Mouse (Mus musculus) frontal cortex, adult 2 months (tissue): Measurements from ENCODE around the gene Adamts14. TPM values are rescaled to one million over a fixed set of nuclear protein-coding genes. Genes with fewer than 3 reads are reported as not detected.

Source experiments
- DNase-seq, 2 experiments: peaks; one replicate each; pipeline ENCODE4 v3.0.0; 2022; ENCODE audit warnings: low spot score in 1 of 2; ENCODE audit errors: extremely low spot score in 1 of 2
- polyA plus RNA-seq: library from polyadenylated mRNA; depleted of rRNA; stranded (reverse); fragments of >200 nt; gene quantifications from 2 replicates; pipeline ENCODE4 v1.2.3, GENCODE M21; 2012

Adamts14 gene
- polyA plus RNA-seq, 1 experiment = 0.38 TPM

- DNase-seq = no peak
Measured at GRCm38 (mm10) chr10:61235677-61236267, 37.5 kb downstream of the Adamts14 start.

- DNase-seq = no peak
Measured at GRCm38 (mm10) chr10:61234319-61234718, 38.9 kb downstream of the Adamts14 start.

GRCm38 (mm10) chr10:61232858-61233567 is 40.2 kb downstream of the Adamts14 start:
- no peak for DNase-seq

DNA sequence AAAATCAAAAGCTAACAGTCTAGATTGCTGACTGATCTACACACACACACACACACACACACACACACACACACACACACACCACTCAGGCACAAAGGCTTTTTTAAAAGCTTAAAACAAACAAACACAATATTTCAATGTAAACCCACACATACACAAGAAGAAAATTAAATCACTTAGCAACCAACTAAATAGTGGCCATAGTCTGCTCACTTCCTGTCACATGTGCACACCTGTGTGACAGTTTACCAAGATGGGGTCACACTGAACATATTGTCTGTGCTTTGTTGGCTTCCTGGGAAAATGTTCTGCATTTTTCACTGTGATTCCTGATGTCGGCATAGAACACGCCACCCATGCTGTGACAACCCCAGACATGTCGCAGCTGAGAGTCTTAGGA is 41.5 kb downstream of the Adamts14 start:
- no peak for DNase-seq

DNA sequence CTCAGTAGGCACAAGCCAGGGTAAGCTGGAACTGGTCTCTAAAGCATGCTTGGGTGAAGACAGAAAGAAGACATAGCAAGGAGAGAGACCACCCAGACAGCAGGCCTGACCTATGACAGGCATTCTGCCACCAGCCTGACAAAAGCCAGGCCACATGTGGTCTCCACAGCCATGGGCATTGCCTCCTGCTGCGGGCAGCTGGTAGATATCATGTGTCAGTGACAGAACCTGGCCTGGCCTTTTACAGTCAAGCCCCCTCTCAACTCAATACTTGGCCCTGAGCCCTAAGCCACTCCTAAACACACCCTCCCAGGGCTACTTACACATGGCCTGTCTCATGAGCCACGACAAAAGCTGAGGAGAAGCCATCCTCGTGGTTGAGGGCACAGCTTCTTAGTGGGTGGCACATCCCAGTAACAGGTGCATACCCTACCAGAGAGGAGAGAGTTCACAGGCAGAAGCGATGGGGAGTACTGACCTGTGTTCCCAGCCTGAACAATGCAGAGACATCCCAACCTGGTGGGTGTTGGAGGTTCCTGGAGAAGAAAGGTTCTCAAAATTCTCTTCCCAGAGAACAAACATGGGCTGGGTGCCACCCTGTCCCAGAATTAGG is 46.3 kb downstream of the Adamts14 start:
- DNase-seq = no peak

DNA sequence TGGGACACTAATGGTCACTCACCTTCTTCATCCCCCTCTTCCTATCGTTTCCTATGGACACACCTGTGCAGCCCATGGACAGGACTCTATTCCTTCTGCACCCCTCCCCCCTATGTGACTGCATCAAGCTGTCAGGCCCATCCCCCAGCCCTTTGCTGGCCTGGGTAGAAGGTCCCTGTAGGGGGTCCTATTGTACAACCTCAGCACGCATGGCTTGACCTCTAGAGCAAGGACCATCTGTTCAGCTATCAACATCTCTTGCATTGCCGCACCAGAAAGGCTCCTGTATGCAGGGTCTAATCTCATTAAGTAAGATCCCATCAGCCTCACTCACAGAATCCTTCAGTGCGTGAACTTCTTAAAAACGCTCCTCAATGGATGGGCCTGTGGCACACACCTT is 47.5 kb downstream of the Adamts14 start:
- no peak for DNase-seq

DNA sequence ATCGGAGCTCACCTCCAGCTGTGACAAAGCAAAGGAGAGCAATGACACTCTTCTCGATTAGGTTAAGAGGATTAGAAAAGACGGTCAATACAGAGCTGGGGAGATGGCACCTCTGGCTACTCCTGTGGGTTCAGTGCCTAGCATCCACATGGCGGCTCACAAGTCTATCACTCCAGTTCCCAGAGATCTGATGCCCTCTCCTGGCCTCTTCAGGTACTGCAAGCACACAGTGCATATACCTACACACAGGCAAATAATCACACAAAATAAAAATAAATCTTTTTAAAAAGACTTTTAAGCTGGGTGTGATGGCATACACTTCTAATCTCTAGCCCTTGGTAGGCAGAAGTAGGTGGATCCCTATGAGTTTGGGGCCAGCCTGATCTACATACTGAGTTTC is 53.9 kb downstream of the Adamts14 start:
- no peak for DNase-seq

GRCm38 (mm10) chr10:61216163-61216562 is 57.1 kb downstream of the Adamts14 start:
- DNase-seq = no peak

- no peak for DNase-seq
Measured at GRCm38 (mm10) chr10:61215658-61216057, 57.6 kb downstream of the Adamts14 start.

- DNase-seq = no peak
Measured at GRCm38 (mm10) chr10:61212817-61213216, 60.4 kb downstream of the Adamts14 start.

DNA sequence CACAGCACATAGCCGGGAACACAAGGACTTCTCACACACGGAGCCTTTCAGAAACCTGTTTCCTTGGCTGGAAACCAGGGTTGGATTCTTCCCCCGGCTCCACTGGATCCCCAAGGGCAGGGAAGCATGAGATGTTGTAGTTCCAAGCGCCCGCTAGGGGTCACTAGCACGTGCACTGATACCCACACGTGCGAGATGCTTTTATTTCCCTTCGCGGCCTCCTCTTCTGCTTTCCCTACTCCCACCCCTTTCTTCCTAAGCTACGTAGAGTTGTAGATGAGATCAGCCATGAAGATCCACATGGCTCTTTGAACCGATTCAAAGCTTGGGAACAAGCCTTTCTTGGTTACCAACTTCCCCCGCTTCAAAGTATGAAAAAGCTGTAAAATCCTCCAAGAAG is 61.5 kb downstream of the Adamts14 start:
- DNase-seq = peak in 1 of 2 experiments; percentile 69

DNA sequence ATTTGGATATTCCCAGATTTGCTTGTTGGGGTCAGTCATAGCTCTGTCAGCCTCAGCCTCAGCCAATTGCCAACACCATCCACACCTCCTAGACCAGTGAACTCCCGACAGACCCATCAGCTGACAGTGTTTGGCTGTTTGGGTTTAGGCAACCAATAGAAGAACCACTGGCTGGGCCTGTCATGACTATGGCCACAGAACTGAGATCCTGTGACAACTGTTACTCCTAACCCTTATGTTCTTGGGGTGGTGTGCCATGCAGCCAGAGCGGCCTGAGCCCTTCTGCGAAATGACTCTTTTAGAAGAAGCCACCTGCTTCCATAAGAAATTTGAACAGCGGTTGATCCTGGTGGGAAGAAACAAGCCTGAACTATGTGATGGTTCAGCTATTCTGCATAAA is 62.1 kb downstream of the Adamts14 start:
- DNase-seq = no peak

DNA sequence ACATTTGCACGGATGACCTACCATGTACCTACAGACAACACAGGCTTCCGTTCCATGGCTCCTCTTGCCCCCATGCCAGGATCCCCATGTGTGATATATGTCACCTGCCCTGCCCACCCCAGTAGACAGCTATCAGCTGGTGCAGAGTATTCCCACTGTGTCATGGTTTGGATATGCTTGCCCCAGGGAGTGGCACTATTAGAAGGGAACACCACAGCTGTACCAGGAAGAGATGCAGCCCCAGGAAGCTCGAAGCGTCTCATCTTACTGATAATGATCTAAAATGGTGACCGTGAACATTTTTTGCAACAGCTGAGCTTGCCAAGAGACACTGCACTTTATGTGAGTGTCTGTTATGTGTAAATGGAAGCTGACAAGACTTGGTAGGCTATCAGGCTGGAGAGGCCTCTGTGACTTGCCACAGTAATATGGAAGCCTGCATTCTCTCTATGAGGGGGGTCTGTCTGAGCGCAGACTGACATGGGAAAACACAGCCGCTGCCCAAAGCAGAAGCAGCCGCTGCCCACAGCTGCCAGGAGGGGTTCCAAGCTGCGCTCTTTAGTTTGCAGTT is 65.0 kb downstream of the Adamts14 start:
- DNase-seq = no peak

DNA sequence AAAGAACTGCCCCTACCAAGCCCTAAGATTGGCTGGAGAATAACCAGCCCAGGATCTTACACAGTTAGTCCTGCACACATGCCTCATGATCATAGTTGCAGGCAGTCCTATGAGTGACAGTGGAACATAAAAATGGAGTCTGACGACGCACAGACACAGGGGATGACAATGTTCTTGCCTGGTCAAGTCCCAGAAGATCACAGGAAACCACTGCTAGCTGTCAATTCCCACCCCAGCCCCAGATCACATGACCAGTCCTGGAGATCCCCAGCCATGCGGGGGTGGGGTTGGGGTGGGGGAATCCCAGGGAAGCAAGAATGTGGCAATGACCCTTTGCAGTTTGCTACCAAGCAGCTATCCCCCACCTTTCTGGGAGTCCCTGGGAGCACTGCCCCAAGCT is 69.3 kb downstream of the Adamts14 start:
- DNase-seq = no peak

DNA sequence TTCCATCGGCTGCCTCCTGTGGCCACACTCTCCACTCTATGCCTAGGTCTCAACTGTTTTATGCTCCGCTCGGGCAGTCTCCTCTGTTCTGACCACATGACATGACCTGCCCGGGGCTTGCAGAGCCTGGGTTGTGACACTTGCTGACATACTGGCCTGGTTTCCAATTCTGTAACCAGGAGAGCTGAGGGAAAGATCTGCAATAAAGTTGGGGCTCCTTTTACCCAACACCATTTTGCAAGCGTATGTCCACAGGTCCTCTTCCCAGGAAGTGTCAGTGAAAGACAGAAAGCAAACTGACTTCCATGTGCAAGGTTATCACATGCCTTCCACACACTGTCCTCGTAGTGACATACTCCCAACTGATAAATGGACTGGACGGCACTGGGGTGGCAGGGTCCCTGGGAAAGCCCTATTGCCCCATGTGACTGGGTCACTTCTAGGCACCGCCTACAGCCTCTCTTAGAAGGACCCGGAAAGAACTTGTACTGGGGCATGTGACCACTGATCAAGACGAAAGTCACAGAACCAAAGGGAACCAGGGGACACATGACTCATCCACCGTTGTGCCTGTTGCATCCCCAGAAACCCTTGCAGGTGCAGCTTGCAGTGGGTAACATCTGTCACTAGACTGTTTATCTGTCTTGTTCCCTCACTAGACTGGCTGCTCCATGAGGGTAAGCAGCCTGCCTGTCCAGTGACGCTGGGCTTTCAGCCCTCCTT is 71.5 kb downstream of the Adamts14 start:
- DNase-seq = no peak

- DNase-seq = no peak
Measured at GRCm38 (mm10) chr10:61200998-61201397, 72.2 kb downstream of the Adamts14 start.

DNA sequence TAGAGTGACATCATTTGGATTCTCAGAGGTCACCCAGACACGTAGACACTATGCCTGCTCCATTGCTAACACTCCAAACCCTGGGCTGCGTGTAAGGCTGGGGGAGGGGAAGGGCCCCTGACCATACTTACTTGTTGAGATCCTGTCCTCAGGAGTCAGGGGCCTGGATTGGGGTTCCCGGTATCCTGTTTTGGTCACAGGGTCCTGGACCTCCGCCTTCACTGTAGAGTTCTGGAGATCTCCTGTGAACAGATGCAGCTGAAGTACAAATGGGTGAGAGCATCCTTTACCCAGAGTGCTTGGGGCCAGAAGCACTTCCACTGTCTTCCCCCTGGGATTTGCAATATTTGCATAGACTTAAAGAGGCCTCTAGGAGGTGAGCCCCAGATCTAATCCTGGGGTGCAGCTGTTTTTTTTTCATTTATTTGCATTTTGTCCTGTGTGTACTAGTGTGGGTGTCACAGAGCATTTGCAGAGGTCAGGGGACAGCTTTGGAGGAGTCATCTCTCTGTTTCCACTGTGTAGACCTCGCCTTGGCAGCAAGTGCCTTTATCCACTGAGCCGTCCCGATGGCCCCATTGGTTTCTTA is 72.9 kb downstream of the Adamts14 start:
- no peak for DNase-seq

GRCm38 (mm10) chr10:61199566-61200213 is 73.5 kb downstream of the Adamts14 start:
- peak; percentile 11 to 85 for DNase-seq

DNA sequence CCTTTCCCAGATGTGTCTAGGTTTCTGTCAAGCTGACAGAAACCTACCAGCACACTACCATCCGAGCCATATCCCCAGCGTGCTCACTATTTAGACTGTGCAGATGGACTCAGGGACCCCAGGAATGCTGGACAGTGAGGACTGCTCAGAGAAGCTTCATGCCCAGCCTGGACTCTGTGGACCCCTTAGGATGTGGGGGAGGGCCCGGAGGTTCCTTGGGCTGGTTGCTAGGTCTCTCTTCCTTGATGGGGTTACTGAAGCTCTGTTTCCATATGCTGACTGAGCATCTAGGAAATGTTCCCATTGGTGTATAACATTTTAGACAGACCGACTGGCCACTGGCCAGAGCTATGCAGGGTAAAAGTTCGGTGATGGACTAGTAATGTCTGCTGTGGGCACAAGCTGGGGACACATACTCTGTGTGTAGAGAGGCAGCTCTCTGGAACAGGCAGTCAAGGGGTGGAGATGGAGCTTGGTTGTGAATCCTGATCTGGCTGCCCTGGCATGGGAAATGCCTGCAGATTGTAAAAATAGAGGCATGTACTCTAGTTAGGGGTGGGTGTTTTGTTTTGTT is 77.4 kb downstream of the Adamts14 start:
- DNase-seq = no peak

- no peak for DNase-seq
Measured at GRCm38 (mm10) chr10:61195216-61195615, 78.0 kb downstream of the Adamts14 start.
